Mouse (Mus musculus) heart, adult 2 months (tissue): ENCODE data around the gene Ncstn.

ENCODE experiments used
- CTCF ChIP-seq: fragments of 200-600 bp; IDR thresholded peaks from 2 replicates; pipeline ENCODE4 v1.8.1; 2022; ENCODE audit warnings: antibody characterized with exemption, mild to moderate bottlenecking, moderate library complexity
- EP300 ChIP-seq: fragments of 200-500 bp; IDR thresholded peaks from 2 replicates; pipeline ENCODE4 v1.6.1; 2011; ENCODE audit warnings: low read depth, low read length, control low read depth; ENCODE audit not compliant: insufficient read depth
- POLR2A ChIP-seq: fragments of 200-500 bp; IDR thresholded peaks from 2 replicates; pipeline ENCODE4 v1.6.1; 2011; ENCODE audit warnings: mild to moderate bottlenecking, low read depth, low read length, control low read depth; ENCODE audit not compliant: insufficient read depth

GRCm38 (mm10) chr1:172063291-172064023, 19.1 kb downstream of the Ncstn start:
- no peak for TF ChIP-seq POLR2A
- TF ChIP-seq CTCF, result no peak
- TF ChIP-seq EP300, result no peak
